Mouse (Mus musculus) limb, embryonic 12.5 days (tissue): Measurements from ENCODE around the gene Ctnnal1. TPM values are rescaled to one million over a fixed set of nuclear protein-coding genes. Genes with fewer than 3 reads are reported as not detected.
"Not testable (repeated sequence)": the region's sequence is repeated elsewhere in the genome, so short reads cannot be mapped to it uniquely, and the experiment has no call there.

Experiments
- ATAC-seq: fragments of 200-750 bp; cut with Nextera tagmentation; 2 replicates; pipeline ENCODE4 v1.8.0; 2017; ENCODE audit warnings: low read depth, moderate TSS enrichment; ENCODE audit not compliant: insufficient number of reproducible peaks, insufficient read depth, low FRiP score, low TSS enrichment
- H3K27ac ChIP-seq: fragments of 300-500 bp; sonication (generic); 2 replicates; pipeline ENCODE4 v1.5.1; 2016; ENCODE audit warnings: mild to moderate bottlenecking, moderate library complexity
- H3K27me3 ChIP-seq: fragments of 300-500 bp; sonication (generic); 2 replicates; pipeline ENCODE4 v1.6.1; 2016; ENCODE audit warnings: mild to moderate bottlenecking, moderate library complexity
- H3K36me3 ChIP-seq: fragments of 300-500 bp; sonication (generic); 2 replicates; pipeline ENCODE4 v1.6.1; 2016; ENCODE audit warnings: mild to moderate bottlenecking, moderate library complexity
- H3K4me1 ChIP-seq: fragments of 300-500 bp; sonication (generic); replicated peaks from 2 replicates; pipeline ENCODE4 v1.6.1; 2016
- H3K4me2 ChIP-seq: fragments of 300-500 bp; sonication (generic); 2 replicates; pipeline ENCODE4 v1.6.1; 2016; ENCODE audit warnings: mild to moderate bottlenecking, moderate library complexity
- H3K4me3 ChIP-seq: fragments of 300-500 bp; sonication (generic); replicated peaks from 2 replicates; pipeline ENCODE4 v1.5.1; 2016; ENCODE audit warnings: mild to moderate bottlenecking
- H3K9ac ChIP-seq: fragments of 300-500 bp; sonication (generic); replicated peaks from 2 replicates; pipeline ENCODE4 v1.6.1; 2016; ENCODE audit warnings: mild to moderate bottlenecking, moderate library complexity
- H3K9me3 ChIP-seq: fragments of 300-500 bp; sonication (generic); 2 replicates; pipeline ENCODE4 v1.6.1; 2016; ENCODE audit warnings: mild to moderate bottlenecking, moderate library complexity
- WGBS: fragments of 180-500 bp; shearing (Covaris S2); methylation state at CpG from one replicate; pipeline ENCODE4 v1.1.7; 2016; 5-methylcytosine and 5-hydroxymethylcytosine counted together
- polyA plus RNA-seq: library from polyadenylated mRNA; unstranded; fragments of >200 nt; fragmentation: Nextera tagmentation; extraction: Ambion mirVana; gene quantifications from 2 replicates; pipeline ENCODE4 v1.2.1, GENCODE M21; 2016

Ctnnal1 gene
- polyA plus RNA-seq, 1 experiment from 2014 or later = 40.4 TPM

DNA sequence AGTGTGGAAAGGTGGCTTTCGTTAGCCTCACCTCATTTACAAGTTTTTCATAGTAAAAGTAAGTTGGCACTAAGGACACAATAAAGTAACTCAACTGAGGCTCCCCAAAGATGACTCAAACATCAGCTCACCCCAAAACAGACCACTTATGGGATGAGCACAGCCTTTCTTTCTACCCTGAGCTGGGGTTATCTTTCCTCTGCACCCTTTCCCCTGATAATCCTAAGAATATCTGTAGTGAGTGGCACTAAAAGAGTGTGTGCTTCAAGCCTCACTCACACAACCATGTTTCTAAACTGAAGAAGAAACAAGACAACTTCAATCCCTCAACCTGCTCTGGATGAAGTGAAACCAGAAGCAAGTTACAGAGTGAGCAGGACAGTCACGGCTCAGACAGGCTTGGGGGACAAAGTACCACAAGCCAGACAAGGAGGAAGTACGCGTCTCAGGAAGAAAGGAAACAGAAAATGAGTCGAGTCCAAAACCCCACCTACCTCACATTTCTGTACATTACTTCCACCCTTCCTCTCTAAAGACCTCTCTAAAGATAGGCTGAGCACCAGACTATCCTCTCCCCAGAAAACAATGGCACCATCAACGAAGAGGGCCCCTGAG lies 27.6 kb upstream of the Ctnnal1 start:
- Histone ChIP-seq H3K4me2 (no peak overlapping the region), H3K9me3 (no peaks in the 10 kb centered on the region), H3K27ac (no peak overlapping the region), H3K9ac (no peak overlapping the region), H3K36me3 (peaks cover 69% of the 10 kb centered on the region), H3K4me3 (no peak overlapping the region), H3K4me1 (no peaks in the 10 kb centered on the region), H3K27me3 (no peaks in the 10 kb centered on the region)
- no peak for ATAC-seq
- WGBS = 89% methylated on average over 6 of the region's 6 CpGs

DNA sequence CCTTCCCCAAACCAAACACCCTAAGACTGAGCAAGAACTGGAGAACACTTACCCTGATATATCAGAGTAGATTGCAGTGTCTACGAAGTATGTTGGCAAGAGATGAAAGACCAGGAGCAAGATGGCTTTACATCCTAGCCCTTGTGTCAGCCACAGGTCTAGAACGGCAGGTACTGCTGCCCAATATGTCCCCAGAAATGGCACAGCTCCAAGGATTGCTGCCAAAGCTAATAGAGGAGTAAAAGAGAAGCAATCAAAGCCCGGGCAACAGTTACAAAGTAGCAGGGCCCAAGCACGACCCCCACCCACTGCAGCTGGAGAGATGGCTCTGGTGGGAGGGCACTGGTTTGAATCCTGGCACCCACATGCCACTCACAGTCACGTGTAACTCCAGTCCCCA lies 23.5 kb upstream of the Ctnnal1 start:
- H3K4me2 ChIP-seq = no peak overlapping the region
- H3K4me3 ChIP-seq = no peak overlapping the region
- WGBS = 86% methylated on average over 5 of the region's 5 CpGs
- H3K36me3 ChIP-seq = peaks cover 71% of the 10 kb centered on the region
- H3K4me1 ChIP-seq = no peaks in the 10 kb centered on the region
- H3K27ac ChIP-seq = no peak overlapping the region
- ATAC-seq = no peak
- no peaks in the 10 kb centered on the region for H3K27me3 ChIP-seq
- H3K9me3 ChIP-seq = no peaks in the 10 kb centered on the region
- no peak overlapping the region for H3K9ac ChIP-seq

DNA sequence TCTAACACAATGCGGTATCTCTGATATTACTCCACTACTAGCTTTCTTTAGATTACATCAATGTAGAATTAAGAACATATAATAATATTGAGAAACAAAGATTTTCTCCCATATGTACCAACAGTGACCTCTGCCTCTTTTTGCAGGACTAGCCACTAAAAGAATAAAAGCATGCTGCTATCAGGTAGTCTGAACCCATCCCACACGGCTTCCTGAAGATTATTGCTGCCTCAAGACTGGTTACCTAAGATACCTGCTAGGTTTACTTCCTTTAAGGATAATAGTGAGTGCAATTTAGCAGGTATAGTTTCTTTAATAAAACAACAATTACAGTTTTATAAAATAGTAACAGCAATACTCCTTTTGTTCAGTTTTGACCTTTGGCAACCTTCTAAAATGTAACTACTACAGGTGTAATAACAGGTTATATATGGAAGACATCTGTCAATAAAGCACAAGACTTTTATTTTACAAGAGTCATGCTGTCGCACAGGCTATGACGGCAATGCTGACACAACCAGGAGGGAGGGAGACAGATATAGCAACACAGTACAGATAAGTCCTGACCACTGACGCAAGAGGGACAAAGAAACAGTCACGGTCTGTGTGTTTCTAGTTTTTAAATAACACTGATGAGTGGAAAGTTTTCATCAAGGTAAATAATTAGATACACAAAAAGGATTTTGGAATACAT lies 21.4 kb upstream of the Ctnnal1 start:
- Histone ChIP-seq H3K9me3 (no peaks in the 10 kb centered on the region), H3K27me3 (no peaks in the 10 kb centered on the region), H3K4me2 (no peak overlapping the region), H3K9ac (no peak overlapping the region), H3K27ac (no peak overlapping the region), H3K4me1 (no peaks in the 10 kb centered on the region), H3K36me3 (peaks cover 81% of the 10 kb centered on the region), H3K4me3 (no peak overlapping the region)
- WGBS = 90% methylated on average over 6 of the region's 6 CpGs
- ATAC-seq = no peak

DNA sequence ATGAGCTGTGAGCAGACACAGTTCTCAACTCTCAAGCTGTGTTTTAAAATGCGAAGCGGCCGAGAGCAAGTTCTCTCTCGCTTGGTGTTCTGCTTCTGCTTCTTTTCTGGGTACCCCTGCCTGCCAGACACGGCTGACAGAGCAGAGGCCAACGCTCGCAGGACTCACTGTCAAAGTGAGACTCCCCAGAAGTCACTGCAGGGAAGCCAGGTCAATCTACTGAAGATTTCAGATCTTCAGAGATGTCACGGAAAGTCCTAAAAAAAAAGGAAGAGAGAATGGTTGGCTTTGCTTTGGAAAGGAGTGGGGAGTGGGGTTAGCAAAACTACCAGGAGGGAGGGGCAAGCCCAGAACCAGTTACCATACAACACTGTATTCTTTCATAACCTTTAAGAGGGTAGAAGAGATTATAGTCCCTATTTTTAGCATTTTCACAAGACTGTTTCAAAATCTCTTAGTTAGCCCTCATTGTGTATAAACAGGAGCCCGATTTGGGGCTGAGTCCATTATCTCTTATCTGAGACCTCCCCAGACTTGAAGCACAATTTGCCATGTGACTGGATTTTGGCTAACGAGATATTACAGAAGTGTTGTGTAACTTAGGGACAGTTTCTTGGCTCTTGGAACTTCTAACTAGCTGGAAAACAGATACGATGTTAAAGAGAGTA lies 15.2 kb upstream of the Ctnnal1 start:
- Histone ChIP-seq H3K4me2 (no peak overlapping the region), H3K27ac (0 out of 2 replicates have a peak overlapping the region, but pooled peaks have one; percentile 35), H3K4me3 (no peak overlapping the region), H3K4me1 (no peaks in the 10 kb centered on the region), H3K36me3 (peaks cover 65% of the 10 kb centered on the region), H3K9ac (no peak overlapping the region), H3K9me3 (no peaks in the 10 kb centered on the region), H3K27me3 (no peaks in the 10 kb centered on the region)
- 92% methylated on average over 11 of the region's 11 CpGs for WGBS
- no peak for ATAC-seq

DNA sequence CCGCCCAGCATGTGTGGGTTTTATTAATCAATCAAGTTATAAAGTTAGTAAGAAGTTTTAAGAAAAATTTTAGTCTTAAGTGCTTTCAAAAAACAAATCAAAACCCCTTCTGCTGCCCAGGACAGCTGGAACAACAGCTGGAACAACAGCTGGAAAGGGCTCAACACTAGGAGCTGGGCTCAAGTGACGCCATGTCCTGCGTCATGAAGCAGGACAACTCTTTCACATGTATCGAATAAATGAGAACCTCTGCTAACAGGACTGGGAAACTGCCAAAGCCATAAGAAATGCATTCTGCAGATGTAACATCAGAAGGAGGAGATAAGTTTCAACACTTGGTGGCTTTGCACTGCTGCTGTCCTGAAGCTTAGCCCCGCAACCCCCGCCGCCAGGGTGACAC lies 14.0 kb upstream of the Ctnnal1 start:
- WGBS = 86% methylated on average over 7 of the region's 7 CpGs
- H3K27me3 ChIP-seq = no peaks in the 10 kb centered on the region
- no peak overlapping the region for H3K27ac ChIP-seq
- no peak for ATAC-seq
- H3K4me2 ChIP-seq = no peak overlapping the region
- H3K36me3 ChIP-seq = peaks cover 64% of the 10 kb centered on the region
- H3K4me1 ChIP-seq = no peaks in the 10 kb centered on the region
- no peak overlapping the region for H3K4me3 ChIP-seq
- H3K9me3 ChIP-seq = no peaks in the 10 kb centered on the region
- H3K9ac ChIP-seq = no peak overlapping the region

DNA sequence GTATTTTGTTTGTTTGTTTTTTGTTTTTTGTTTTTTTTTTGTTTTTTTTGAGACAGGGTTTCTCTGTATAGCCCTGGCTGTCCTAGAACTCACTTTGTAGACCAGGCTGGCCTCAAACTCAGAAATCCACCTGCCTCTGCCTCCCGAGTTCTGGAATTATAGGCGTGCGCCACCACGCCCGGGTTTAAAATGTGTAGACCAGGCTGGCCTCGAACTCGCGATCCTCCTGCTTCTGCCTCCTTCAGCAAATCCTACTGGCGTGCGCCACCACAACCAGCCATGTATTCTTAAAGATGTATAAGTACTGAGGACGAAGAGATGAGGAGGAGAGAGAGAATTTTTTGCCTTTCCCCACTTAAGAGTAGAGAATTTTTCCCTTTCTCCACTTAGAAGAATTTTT lies 5.6 kb upstream of the Ctnnal1 start:
- H3K36me3 ChIP-seq = peaks cover 34% of the 10 kb centered on the region
- ATAC-seq, H3K4me2 ChIP-seq, H3K9me3 ChIP-seq, H3K27me3 ChIP-seq, H3K4me1 ChIP-seq, H3K9ac ChIP-seq, H3K27ac ChIP-seq, H3K4me3 ChIP-seq: not testable (repeated sequence)
- WGBS = 98% methylated on average over 11 of the region's 11 CpGs

DNA sequence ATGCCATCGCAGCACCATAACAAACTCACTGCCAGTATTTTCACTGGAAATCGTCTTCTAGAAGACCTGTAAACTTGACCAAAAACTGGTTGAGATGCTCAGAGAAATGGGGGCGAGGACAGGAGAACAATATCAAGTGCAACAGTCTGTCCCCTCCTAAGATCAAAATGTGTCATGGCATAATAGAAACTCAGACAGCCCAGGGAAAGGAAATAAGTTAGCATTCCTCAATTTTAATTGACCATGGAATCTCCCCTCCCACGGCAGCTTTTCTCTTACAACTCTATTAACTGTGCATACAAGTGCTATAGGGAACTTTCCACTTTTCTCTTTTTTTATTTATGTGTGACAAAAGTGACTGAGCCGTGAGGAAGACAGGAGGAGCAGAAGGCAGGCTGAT lies 2.8 kb upstream of the Ctnnal1 start:
- Histone ChIP-seq H3K27ac (no peak overlapping the region), H3K4me3 (no peak overlapping the region), H3K4me2 (no peak overlapping the region), H3K36me3 (peaks cover 13% of the 10 kb centered on the region), H3K4me1 (peaks cover 16% of the 10 kb centered on the region), H3K27me3 (no peaks in the 10 kb centered on the region), H3K9me3 (no peaks in the 10 kb centered on the region), H3K9ac (no peak overlapping the region)
- WGBS = 84% methylated on average over 5 of the region's 5 CpGs
- ATAC-seq = no peak

DNA sequence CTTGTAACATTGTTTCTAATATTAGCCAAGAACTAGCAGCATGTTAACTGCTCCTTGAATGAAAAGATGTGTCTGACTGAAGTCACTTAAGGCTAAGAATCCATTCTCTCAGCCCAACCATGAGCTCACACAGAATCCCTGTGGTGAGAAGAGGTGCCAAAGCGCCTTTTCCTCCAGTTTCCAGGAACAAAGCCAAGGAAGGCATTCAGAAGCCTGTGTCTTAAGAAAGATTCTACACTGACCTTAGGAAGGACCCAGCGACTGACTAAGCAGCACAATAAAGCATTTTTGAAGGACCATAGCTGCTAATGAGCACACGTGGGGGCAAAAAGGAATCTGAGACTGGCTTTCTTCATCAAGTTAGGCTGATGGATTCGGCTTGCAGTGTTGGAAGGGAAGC lies 983 bp upstream of the Ctnnal1 start:
- Histone ChIP-seq H3K27me3 (no peaks in the 10 kb centered on the region), H3K4me3 (no peak overlapping the region), H3K9me3 (no peaks in the 10 kb centered on the region), H3K36me3 (peaks cover 1% of the 10 kb centered on the region), H3K4me2 (no peak overlapping the region), H3K9ac (no peak overlapping the region), H3K4me1 (peaks cover 16% of the 10 kb centered on the region), H3K27ac (no peak overlapping the region)
- no peak for ATAC-seq
- WGBS = 66% methylated on average over 4 of the region's 4 CpGs

DNA sequence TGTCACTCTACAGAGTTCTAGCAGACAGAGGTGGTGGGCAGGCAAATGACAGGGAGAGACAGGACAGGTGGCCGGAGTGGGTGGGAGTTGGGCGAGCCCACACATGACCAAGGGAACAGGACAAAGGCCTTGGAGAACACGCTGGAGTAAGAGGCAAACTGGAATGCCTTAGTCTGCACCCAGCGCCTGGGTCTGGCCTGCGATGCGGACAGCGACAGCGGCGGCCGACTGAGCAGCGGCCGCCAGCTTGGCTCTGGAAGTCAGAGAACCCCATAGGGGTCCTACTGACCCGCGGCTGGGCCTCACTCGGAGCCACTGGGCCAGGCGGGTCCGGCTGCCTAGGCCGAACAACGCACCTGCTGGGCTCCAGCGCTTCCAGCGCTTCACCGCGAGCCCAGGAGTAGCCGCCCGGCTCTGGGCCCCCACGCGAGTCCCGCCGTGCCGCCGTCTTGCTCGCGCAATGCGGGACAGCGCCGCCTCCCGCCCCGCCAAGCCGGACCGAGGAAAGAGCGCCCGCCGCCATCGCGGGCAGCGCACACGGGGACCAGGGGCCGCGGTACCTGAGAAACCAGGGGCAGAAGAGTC lies 479 bp downstream of the Ctnnal1 start:
- peaks cover 16% of the 10 kb centered on the region for H3K4me1 ChIP-seq
- WGBS = under 1% methylated on average over 49 of the region's 49 CpGs
- peak overlapping the region; percentile 83 for H3K4me3 ChIP-seq
- H3K9me3 ChIP-seq = no peaks in the 10 kb centered on the region
- peak overlapping the region; percentile 87 for H3K27ac ChIP-seq
- no peaks in the 10 kb centered on the region for H3K27me3 ChIP-seq
- peak overlapping the region; percentile 85 for H3K9ac ChIP-seq
- peak; percentile 50 for ATAC-seq
- H3K4me2 ChIP-seq = peak overlapping the region; percentile 85
- no peaks in the 10 kb centered on the region; the same call in 1 of the 2 replicates for H3K36me3 ChIP-seq

DNA sequence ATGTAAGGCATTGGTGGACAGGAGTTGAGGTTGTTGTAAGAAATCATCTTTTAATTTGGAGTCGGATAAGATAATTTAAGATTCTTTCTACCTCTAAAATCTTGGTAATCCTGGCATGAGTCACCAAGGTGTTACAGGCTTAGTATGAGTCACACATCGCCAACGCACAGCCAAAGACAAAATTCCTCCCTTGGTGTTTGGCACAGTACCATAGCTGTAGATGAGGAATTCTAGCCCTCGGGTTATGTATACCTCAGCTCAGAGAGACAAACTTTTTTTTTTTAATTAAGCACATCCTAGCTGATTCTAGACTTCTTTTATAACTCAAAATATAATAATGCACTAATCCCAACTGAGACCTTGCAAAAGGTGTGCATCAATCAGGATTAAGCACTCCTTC lies 972 bp downstream of the Ctnnal1 start:
- H3K27ac ChIP-seq = peak overlapping the region; percentile 87
- peak overlapping the region; percentile 85 for H3K9ac ChIP-seq
- H3K9me3 ChIP-seq = no peaks in the 10 kb centered on the region
- 53% methylated on average over 4 of the region's 4 CpGs for WGBS
- H3K4me1 ChIP-seq = peaks cover 16% of the 10 kb centered on the region
- H3K27me3 ChIP-seq = no peaks in the 10 kb centered on the region
- ATAC-seq = no peak
- H3K4me3 ChIP-seq = peak overlapping the region; percentile 83
- peak overlapping the region; percentile 85 for H3K4me2 ChIP-seq
- H3K36me3 ChIP-seq = no peaks in the 10 kb centered on the region; the same call in 1 of the 2 replicates

DNA sequence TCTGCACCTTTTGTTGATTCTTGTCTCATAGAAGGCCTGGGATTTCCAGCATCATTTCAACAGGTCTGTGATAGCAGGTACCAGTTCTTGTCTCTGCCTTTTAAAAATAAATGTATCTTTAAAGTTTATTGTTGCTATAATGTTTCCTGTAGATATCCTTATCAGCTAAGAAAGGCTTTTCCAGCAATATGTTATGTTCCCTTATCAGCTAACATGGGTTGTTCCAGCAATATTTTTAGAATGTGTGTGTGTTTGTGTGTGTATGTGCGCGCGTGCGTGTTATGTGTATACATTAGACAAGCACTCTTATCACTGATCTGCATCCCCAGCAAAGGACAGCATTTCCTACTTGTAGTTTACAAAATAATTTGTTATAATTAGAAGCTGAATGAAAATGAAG lies 3.4 kb downstream of the Ctnnal1 start:
- H3K27ac ChIP-seq = no peak overlapping the region
- no peak for ATAC-seq
- no peaks in the 10 kb centered on the region for H3K27me3 ChIP-seq
- H3K4me3 ChIP-seq = no peak overlapping the region
- H3K9me3 ChIP-seq = no peaks in the 10 kb centered on the region
- H3K4me2 ChIP-seq = no peak overlapping the region
- H3K9ac ChIP-seq = no peak overlapping the region
- H3K4me1 ChIP-seq = peaks cover 16% of the 10 kb centered on the region
- 96% methylated on average over 4 of the region's 4 CpGs for WGBS
- H3K36me3 ChIP-seq = no peaks in the 10 kb centered on the region
